Mouse (Mus musculus): ENCODE results near the gene Aldh3b2.

Aldh3b2 gene

DNA sequence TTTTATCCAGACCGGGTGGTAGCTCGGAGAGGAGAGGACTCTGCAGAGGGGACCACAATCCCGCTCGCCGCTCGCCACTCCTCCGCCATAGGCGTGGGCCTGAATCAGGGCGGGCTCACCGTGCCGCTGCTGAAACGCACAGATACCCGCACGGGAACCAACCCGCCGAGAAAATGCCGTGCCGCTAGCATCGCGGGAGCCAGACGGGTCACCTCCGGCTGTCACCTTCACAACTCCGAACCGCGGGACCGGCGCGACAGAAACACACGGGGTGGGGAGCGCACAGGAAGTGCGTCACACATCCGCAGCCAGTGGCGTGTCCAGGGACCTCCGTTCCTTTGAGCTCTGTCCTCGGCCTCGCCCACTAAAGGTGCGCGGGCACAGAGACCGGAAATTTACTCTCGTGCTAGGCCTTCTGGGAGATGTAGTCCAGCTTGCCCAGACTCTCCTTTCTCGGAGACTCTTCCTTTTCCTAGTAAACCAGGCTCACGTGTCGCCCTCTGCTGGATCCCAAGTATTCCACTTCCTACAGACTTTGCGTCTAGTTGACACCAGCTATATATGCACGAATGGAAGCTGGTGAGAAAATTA lies 40.4 kb downstream of the Aldh3b2 start, which contains the start of gene Ndufv1:
Gene Ndufv1 (minus strand): TSS at position 375 of the 591 bp plus-strand sequence.
- DNase-seq (ENCODE audit: low spot score) = peak; percentile 99

DNA sequence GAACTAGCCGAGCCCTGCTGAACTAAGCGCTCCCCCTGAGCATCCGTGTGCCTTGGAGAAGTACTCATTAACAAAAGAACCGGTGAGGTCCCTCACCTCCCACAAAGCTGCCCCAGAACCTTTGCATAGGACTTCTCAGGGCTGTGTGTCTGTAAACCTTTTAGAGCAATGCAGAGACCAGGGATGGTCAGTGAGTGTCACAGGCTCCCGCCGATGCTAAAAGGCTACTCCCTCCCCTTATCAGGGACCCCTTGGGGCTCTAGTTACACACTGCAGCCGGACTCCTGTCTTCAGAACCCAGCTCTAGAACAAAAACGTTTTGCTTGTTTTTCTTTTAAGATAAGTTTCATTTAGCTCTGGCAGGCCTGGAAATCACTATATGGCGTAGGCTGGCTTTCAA lies 40.9 kb downstream of the Aldh3b2 start:
- no peak for DNase-seq (ENCODE audit: low spot score)

DNA sequence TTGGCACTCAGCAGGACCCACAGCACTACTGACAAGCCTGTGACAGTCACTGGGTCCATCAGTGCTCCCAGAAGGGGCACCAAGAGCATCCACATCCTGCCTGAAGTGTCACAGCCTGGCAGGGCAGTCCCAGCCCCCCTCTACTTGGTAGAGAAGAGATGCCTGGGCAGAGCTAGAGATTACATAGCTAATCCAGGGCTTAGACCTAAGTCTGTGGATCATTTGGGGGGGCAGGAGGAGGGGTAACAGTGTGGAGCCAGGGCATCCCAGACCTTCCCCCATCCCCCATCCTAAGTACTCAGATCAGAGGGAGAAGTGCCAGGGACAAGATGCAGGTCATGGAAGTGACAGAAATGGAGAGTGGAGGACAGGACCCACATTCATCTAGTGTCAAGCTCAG lies 42.7 kb downstream of the Aldh3b2 start:
- DNase-seq (ENCODE audit: low spot score) = no peak

DNA sequence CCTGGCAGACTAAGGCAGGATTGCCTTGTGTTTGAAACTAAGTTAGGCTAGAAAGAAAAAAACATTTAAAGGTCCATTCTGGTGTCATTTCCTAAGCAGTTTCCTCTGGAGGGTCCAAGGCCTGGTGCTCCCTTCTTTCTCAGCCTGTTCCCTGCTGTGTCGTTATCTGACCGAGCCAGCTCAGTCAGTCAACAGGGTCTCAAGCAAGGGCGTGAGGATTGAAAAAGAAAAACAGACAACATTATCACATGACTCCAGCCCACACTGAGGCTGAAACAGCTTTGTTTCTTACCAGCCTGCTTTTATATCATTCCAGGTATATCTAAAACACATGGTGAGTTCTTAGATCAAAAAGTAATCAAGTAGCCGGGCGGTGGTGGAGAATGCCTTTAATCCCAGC lies 43.5 kb downstream of the Aldh3b2 start:
- DNase-seq (ENCODE audit: low spot score) = no peak

DNA sequence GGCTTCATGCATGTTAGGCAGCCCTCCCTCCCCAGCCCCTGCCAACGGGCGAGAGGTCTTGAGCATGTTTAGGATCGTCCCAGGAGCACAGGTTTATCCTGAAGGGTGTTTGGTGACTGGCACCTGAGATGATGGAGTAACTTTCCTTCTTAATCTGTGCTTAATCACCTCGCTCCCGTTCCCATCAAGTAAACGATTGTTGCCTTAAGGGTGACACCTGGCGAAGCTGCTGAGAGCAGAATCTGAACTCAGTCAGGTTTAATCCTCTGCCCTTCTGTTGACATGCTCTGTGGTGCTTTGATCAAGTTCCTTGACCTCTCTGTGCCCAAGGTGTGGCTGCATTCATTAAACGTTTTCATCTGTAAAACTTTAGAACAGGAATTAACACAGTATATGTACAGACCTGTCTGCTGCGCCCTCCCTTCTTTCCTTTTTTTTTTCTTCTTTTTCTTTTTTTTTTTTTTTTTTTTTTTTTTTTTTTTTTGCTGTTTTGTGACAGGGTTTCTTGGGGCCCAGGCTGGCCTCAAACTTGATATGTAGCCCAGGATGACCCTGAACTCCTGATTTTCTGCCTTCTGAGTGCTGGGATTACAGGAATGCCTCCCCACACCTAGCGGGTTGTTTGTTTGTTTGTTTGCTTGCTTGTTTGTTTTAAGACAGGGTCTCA lies 45.9 kb downstream of the Aldh3b2 start:
- DNase-seq (ENCODE audit: low spot score) = no peak

DNA sequence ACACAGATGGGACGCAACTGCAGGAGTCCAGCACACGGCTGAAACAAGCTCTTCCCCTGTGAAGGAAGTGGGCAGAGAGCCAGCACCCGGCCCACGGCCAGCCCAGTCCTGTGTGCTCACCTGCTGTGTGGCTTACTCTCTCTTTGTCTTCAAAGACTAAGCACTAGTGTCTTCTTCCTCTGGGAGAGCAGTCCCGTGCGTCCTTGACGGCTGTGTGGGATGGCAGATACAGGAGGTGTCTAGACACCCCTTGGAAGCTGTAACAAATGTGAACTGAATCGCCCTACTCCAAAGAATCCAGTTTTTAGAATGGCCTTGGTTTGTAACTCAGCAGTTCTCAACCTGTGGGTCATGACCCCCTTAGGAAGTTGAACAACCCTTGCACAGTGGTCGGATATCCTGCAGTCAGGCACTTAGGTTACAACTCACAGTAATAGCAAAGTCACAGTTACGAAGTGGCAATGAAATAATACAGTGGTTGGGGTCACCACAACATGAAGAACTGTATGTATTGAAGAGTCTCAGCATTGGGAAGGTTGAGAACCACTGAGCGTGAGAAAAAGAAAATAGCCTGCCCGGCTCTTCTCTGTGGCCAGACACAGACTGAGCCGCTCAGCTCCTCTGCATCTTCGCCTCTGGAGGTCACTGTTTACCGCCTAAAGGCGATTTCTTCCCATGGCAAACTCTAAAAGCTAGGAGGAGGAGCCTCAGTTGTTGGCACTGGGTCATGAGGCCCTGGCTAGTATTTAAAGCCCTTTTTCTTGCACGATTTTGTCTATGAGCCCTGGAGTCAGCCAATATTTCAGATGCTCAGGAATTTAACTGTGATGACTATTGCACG lies 46.8 kb downstream of the Aldh3b2 start:
- DNase-seq (ENCODE audit: low spot score) = peak; percentile 87

DNA sequence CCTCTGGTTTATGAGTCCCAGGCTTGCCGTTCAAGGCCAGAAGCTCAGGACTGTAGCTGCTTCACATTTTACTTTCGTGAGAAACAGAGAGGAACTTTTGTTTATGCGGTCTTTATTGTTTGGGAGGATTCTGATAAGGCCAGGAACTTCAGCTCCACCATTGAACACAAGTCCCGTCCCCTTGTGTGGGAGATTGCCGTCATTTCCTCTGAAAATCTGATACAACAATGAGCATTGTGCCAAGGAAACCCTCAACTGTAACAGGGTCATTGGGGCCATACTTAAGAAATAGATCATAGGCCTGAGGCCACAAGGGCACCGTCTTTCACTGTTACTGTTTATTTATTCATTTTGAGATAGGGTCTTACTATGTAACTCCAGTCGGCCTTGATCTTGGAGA lies 51.1 kb downstream of the Aldh3b2 start:
- no peak for DNase-seq (ENCODE audit: low spot score)

DNA sequence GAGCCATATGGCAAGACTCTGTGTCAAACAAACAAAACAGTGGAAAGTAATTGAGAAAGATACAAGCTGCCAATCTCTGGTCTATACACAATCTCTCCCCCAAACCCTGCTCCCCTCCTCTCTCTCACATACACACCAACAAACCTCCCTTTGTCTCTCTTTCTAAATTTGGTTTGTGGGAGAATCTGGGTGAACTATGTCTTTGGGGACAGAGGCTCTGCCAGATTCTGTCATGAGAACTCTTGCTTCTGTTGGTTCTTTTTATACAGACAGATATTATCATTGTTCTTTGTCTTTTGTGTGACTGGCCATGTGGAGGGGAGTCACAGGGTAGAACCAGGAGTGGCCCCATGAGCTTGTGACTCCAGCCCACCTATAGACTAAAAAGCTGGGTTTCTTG lies 55.4 kb downstream of the Aldh3b2 start:
- DNase-seq (ENCODE audit: low spot score) = no peak
